Mouse (Mus musculus): ENCODE data around the gene Myzap.

Gene Myzap

GRCm38 (mm10) chr9:71480305-71480704 lies 111.9 kb downstream of the Myzap start:
- no peak for DNase-seq (ENCODE audit: low spot score)

DNA sequence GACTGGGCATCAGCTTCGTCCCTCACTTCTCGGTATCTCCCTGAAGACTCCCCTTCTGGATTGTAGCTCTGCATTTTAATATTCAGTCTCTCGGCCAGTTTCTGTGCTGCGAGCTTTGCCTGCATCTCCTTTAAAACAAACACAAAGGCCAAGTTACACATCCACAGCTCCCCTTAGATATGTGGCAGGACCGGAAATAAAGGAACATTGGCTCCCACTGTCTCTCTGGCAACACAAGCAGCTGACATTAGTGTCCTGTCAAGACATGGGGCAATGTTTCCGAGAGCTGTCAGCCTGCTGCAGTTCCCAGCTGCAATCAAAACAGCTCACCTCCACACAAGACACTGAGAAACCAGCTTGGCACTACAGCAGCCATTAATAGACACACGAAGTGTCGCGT lies 112.7 kb downstream of the Myzap start:
- DNase-seq (ENCODE audit: low spot score), result no peak

- no peak for DNase-seq (ENCODE audit: low spot score)
These were observed 113.6 kb downstream of the Myzap start for GRCm38 (mm10) chr9:71478596-71478995.

GRCm38 (mm10) chr9:71476601-71477000 lies 115.6 kb downstream of the Myzap start:
- DNase-seq (ENCODE audit: low spot score), result no peak

- no peak for DNase-seq (ENCODE audit: low spot score)
These were observed 116.6 kb downstream of the Myzap start for GRCm38 (mm10) chr9:71475536-71475935.

- DNase-seq (ENCODE audit: low spot score), result no peak
These were observed 124.7 kb downstream of the Myzap start for GRCm38 (mm10) chr9:71467434-71467833.

GRCm38 (mm10) chr9:71466111-71466510 lies 126.0 kb downstream of the Myzap start:
- DNase-seq (ENCODE audit: low spot score), result no peak

- DNase-seq (ENCODE audit: low spot score), result no peak
These were observed 129.0 kb downstream of the Myzap start for GRCm38 (mm10) chr9:71463072-71463667.

GRCm38 (mm10) chr9:71456738-71457137 lies 135.4 kb downstream of the Myzap start:
- no peak for DNase-seq (ENCODE audit: low spot score)

Data from urinary bladder, postnatal 10 days (tissue).